Mouse (Mus musculus): ENCODE measurements around the gene Tfcp2. TPM values are rescaled to one million over a fixed set of nuclear protein-coding genes. Genes with fewer than 3 reads are reported as not detected.

Gene Tfcp2
- total and polyA plus RNA-seq, 3 experiments: 20.4 to 21.5 TPM; not detected in 1

DNA sequence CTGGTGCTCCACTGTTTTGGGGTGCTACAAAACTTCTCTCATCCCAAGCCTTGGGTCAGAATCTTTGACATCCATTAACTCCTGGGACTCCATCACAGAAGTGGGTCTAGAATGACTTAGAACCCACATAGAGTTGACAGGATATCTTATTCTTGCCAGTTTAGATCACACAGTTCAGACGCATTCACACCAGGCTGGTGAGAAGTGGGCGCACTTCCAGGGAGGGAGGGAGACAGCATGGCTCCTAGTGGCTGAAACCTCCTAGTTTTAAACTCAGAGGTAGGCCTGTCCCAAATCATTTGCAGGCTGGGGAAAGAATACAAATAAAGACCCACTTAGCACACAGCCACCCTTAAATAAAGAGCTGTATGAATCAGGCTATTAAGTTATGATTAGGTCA is 22.6 kb upstream of the Tfcp2 start (continued):
- no peak for TF ChIP-seq MEF2A (IDR thresholded peaks at IDR 0.05; ENCODE audit: extremely low read depth, insufficient replicate concordance, low read depth, low read length, poor library complexity, severe bottlenecking)

DNA sequence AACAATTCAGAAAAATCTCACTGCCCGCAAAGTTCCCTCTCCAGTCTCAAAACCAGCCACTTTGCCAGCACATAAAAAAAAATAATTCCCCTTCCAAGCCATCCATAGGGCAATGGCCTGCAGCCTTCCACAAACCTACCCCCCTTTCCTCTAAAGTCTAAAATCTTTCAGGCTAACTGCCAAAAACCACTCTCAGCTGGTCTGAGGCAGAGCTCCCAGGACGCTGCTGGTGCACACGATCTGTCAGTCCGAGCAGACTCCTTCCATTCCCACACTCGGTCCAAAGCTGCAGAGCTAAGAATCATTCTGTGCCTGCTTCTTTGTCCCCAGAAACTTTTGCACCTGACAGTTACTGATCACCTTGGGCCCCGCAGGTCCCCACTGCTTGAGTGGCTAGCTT is 22.1 kb upstream of the Tfcp2 start:
- Histone ChIP-seq H3K27ac (ENCODE audit: control insufficient read depth, low read depth, low read length) (no peak overlapping the region), H3K27me3 (ENCODE audit: control insufficient read depth in 1 of 2, insufficient read depth in 2 of 2, low read length in 2 of 2) (peaks cover 2 to 3% of the 10 kb centered on the region in 2 experiments; a peak in 2 of 4 replicates), H3K79me2 (ENCODE audit: control insufficient read depth, insufficient read depth, low read length, poor library complexity) (no peaks in the 10 kb centered on the region), H3K4me3 (ENCODE audit: control insufficient read depth in 1 of 2, insufficient read depth in 1 of 2, low read depth in 2 of 2, low read length in 2 of 2) (no peak overlapping the region), H3K9ac (ENCODE audit: control insufficient read depth, low read depth, low read length, poor library complexity, severe bottlenecking) (no peak overlapping the region), H3K4me1 (ENCODE audit: control insufficient read depth in 1 of 2, insufficient read depth in 2 of 2, low read length in 2 of 2) (peaks cover 3 to 4% of the 10 kb centered on the region in 2 experiments; a peak in 1 of 4 replicates), H3K9me3 (replicated peaks; ENCODE audit: insufficient read depth, low read length) (no peaks in the 10 kb centered on the region), H3K36me3 (ENCODE audit: control insufficient read depth in 1 of 2, insufficient read depth in 2 of 2, low read length in 2 of 2) (no peaks in the 10 kb centered on the region; a peak in 1 of 4 replicates)
- TF ChIP-seq GATA1 (IDR thresholded peaks at IDR 0.05; ENCODE audit: low read depth, low read length) (peak; percentile 56; the same call in 1 of the 2 replicates), GABPA (IDR thresholded peaks at IDR 0.05; ENCODE audit: low read depth, low read length) (no peak)
- no peak for DNase-seq (ENCODE audit: low read depth, low spot score)

DNA sequence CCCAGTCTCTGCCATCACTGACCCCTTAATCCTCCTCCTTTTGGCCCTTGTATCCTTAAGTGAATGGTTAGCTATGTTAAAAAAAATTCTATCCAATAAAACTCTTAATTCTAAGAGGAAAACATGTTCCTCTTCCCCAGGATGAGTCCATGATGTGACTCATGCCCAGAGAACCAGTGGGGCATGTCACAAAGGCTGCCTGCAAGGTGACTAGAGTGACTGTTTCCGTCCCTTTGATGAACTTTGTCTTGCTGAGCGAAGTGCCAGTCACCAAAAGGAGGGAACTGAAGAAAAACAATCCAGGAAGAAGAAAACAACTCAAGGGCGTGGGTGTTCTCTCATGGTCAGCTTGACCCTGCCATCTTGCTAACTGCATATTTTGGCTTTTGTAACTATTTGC is 17.4 kb upstream of the Tfcp2 start:
- Histone ChIP-seq H3K9ac (ENCODE audit: control insufficient read depth, low read depth, low read length, poor library complexity, severe bottlenecking) (no peak overlapping the region), H3K36me3 (ENCODE audit: control insufficient read depth in 1 of 2, insufficient read depth in 2 of 2, low read length in 2 of 2) (no peaks in the 10 kb centered on the region), H3K9me3 (replicated peaks; ENCODE audit: insufficient read depth, low read length) (no peaks in the 10 kb centered on the region), H3K79me2 (ENCODE audit: control insufficient read depth, insufficient read depth, low read length, poor library complexity) (no peaks in the 10 kb centered on the region), H3K4me1 (ENCODE audit: control insufficient read depth in 1 of 2, insufficient read depth in 2 of 2, low read length in 2 of 2) (no peaks in the 10 kb centered on the region), H3K27me3 (ENCODE audit: control insufficient read depth in 1 of 2, insufficient read depth in 2 of 2, low read length in 2 of 2) (peaks cover 8 to 9% of the 10 kb centered on the region in 2 experiments), H3K27ac (ENCODE audit: control insufficient read depth, low read depth, low read length) (no peak overlapping the region), H3K4me3 (ENCODE audit: control insufficient read depth in 1 of 2, insufficient read depth in 1 of 2, low read depth in 2 of 2, low read length in 2 of 2) (no peak overlapping the region)
- no peak for DNase-seq (ENCODE audit: low read depth, low spot score)
- no peak for TF ChIP-seq NRF1 (IDR thresholded peaks at IDR 0.05; ENCODE audit: insufficient read depth, low read depth, low read length, poor library complexity, severe bottlenecking)
- TF ChIP-seq MAZ (IDR thresholded peaks at IDR 0.05; ENCODE audit: low read depth, low read length): no peak
- no peak for TF ChIP-seq EP300 (IDR thresholded peaks at IDR 0.05; ENCODE audit: low read depth in 1 of 2, low read length in 2 of 2)
- TF ChIP-seq KAT2A (conservative IDR thresholded peaks at IDR 0.05; ENCODE audit: low read depth, low read length): no peak
- no peak for TF ChIP-seq UBTF (IDR thresholded peaks at IDR 0.05; ENCODE audit: borderline replicate concordance, insufficient read depth, low read depth, low read length)
- no peak for TF ChIP-seq POLR2AphosphoS5 (IDR thresholded peaks at IDR 0.05; ENCODE audit: borderline replicate concordance, low read depth, low read length)
- no peak for TF ChIP-seq POLR2A (IDR thresholded peaks at IDR 0.05; ENCODE audit: control insufficient read depth in 1 of 2, insufficient read depth in 1 of 2, low read depth in 1 of 2, low read length in 2 of 2, poor library complexity in 1 of 2)
- no peak for TF ChIP-seq E2F4 (IDR thresholded peaks at IDR 0.05; ENCODE audit: borderline replicate concordance, low read depth, low read length)
- TF ChIP-seq SMC3 (IDR thresholded peaks at IDR 0.05; ENCODE audit: low read depth, low read length): no peak
- no peak for TF ChIP-seq TCF12 (IDR thresholded peaks at IDR 0.05; ENCODE audit: low read depth, low read length)
- TF ChIP-seq JUND (IDR thresholded peaks at IDR 0.05; ENCODE audit: low read depth, low read length): no peak
- TF ChIP-seq ZC3H11A (IDR thresholded peaks at IDR 0.05; ENCODE audit: low read depth, low read length): no peak
- TF ChIP-seq ZKSCAN1 (IDR thresholded peaks at IDR 0.05; ENCODE audit: low read depth, low read length): no peak
- no peak for TF ChIP-seq MYC (IDR thresholded peaks at IDR 0.05; ENCODE audit: low read depth, low read length)
